Mouse (Mus musculus): ENCODE measurements around the gene Rhot2. TPM values are rescaled to one million over a fixed set of nuclear protein-coding genes. Genes with fewer than 3 reads are reported as not detected.
"Not testable (repeated sequence)": the region's sequence is repeated elsewhere in the genome, so short reads cannot be mapped to it uniquely, and the experiment has no call there.

Rhot2 gene
- polyA plus RNA-seq, 1 experiment from 2014 or later, result 17.8 TPM

DNA sequence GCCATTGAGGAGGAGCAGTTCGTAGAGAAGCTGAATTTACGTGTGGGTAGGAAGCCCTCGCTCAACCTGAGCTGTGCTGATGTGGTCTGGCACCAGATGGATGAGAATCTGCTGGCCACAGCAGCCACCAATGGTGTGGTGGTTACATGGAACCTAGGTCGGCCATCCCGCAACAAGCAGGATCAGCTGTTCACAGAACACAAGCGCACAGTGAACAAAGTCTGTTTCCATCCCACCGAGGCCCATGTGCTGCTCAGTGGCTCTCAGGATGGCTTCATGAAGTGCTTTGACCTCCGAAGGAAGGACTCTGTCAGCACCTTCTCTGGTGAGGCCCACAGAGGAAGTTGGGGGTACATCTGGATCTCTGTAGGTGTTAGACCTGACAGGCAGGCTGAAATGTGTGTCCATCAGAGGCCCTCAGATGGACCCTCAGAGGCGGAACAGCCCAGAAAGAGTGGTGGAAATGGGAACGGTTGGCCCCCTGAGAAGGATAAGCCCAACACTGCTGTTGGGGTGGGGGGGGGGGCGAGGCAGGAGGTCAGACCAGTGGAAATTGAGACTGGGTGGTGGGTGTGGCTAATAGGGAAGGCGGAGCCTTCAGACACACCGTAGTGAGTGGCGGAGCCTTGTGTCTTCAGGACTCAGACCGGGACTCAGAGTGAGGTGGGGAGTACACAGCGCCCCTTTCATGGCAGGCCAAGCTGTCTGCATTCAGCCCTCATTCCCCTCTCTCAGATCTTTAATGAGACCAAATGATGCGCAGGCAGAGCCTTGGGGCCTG, 20.1 kb downstream of the Rhot2 start:
- H3K36me3 ChIP-seq, result peaks cover 32% of the 10 kb centered on the region
- 75% methylated on average over 17 of the region's 17 CpGs for WGBS
- H3K4me1 ChIP-seq, result peaks cover 58% of the 10 kb centered on the region
- H3K9ac ChIP-seq (replicated peaks), result peak overlapping the region; percentile 81
- H3K4me3 ChIP-seq (replicated peaks), result peak overlapping the region; percentile 65
- H3K4me2 ChIP-seq, result peak overlapping the region; percentile 98
- H3K27me3 ChIP-seq (replicated peaks), result peaks cover 8% of the 10 kb centered on the region
- ATAC-seq (ENCODE audit: low FRiP score), result no peak
- no peaks in the 10 kb centered on the region for H3K9me3 ChIP-seq (replicated peaks)
- 0 out of 2 replicates have a peak overlapping the region, but pooled peaks have one; percentile 83 for H3K27ac ChIP-seq (replicated peaks)

DNA sequence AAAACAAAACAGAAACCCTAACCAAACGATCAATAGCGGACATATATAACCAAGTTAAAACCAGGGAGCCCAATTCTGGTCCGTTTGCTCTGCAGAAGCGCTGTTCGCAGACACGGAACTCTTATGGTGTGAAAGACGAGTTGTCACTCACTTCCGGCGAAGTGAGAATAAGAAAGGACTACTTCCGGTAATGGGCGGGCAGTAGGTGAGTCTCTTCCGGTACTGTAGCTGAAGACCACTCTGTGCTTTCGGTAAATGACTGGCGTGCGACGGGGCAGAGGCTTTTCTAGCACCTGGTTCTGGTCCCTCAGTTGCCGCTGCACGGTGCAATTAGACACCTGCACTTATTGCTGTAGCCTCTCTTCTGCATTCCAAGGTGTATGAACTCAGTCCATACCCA, 21.2 kb downstream of the Rhot2 start, which contains the start of gene Wdr24:
Gene Wdr24, plus strand, starts transcription at position 176 of the 400 bp plus-strand sequence.
- peak within 1 kb of the TSS; percentile 83 for H3K27ac ChIP-seq (replicated peaks)
- under 1% methylated on average over 18 of the region's 18 CpGs for WGBS
- peak; percentile 71 for ATAC-seq (ENCODE audit: low FRiP score)
- peak within 1 kb of the TSS; percentile 81 for H3K9ac ChIP-seq (replicated peaks)
- peaks cover 38% of the 10 kb centered on the region for H3K36me3 ChIP-seq
- peaks cover 53% of the 10 kb centered on the region for H3K4me1 ChIP-seq
- no peaks in the 10 kb centered on the region for H3K9me3 ChIP-seq (replicated peaks)
- H3K4me2 ChIP-seq, result peak within 1 kb of the TSS; percentile 98
- H3K27me3 ChIP-seq (replicated peaks), result peaks cover 19% of the 10 kb centered on the region
- H3K4me3 ChIP-seq (replicated peaks), result peak within 1 kb of the TSS; percentile 65

GRCm38 (mm10) chr17:25818851-25819780, 25.5 kb downstream of the Rhot2 start:
- Histone ChIP-seq H3K36me3 (peaks cover 37% of the 10 kb centered on the region), H3K4me3 (replicated peaks) (no peak overlapping the region), H3K9me3 (replicated peaks) (no peaks in the 10 kb centered on the region), H3K4me1 (peaks cover 14% of the 10 kb centered on the region), H3K27me3 (replicated peaks) (peaks cover 38% of the 10 kb centered on the region), H3K9ac (replicated peaks) (no peak overlapping the region), H3K4me2 (no peak overlapping the region), H3K27ac (replicated peaks) (no peak overlapping the region)
- no peak for ATAC-seq (ENCODE audit: low FRiP score)
- 12% methylated on average over 46 of the region's 46 CpGs for WGBS

DNA sequence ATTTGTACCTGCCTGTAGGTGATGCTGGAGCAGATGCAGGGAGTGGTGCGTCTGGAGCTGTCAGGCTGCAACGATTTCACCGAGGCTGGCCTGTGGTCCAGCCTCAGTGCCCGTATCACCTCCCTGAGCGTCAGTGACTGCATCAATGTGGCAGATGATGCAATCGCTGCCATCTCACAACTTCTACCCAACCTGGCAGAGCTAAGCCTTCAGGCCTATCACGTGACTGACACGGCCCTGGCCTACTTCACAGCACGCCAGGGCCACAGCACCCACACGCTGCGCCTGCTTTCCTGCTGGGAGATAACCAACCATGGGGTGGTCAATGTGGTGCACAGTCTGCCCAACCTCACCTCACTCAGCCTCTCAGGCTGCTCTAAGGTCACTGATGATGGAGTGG, 27.0 kb downstream of the Rhot2 start:
- Histone ChIP-seq H3K36me3 (peaks cover 37% of the 10 kb centered on the region), H3K9ac (replicated peaks) (no peak overlapping the region), H3K4me3 (replicated peaks) (no peak overlapping the region), H3K27me3 (replicated peaks) (peaks cover 38% of the 10 kb centered on the region), H3K27ac (replicated peaks) (no peak overlapping the region), H3K4me1 (peaks cover 20% of the 10 kb centered on the region), H3K4me2 (no peak overlapping the region), H3K9me3 (replicated peaks) (no peaks in the 10 kb centered on the region)
- 88% methylated on average over 11 of the region's 11 CpGs for WGBS
- no peak for ATAC-seq (ENCODE audit: low FRiP score)

DNA sequence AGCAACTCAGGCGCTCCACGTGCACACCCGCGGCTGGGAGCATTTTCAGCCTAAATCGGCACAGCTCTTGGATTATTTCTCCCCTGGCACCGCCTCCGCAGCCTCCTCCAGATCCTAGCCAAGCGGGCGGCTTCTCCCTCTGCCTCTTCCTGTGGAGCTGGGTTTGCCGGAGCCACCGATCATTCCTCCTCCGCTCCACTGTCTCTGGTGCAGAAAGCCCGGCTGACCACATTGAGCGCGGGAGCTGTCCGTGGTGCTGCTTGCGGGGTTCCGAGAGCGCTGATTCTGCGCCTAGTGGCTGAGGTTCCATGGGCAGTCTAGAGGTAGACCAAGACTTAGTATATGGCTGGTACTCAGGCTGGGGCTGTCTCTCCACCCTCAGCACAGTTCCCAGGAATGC, 31.2 kb downstream of the Rhot2 start:
- Histone ChIP-seq H3K27me3 (replicated peaks) (peaks cover 19% of the 10 kb centered on the region), H3K4me3 (replicated peaks) (peak overlapping the region; percentile 14), H3K9me3 (replicated peaks) (no peaks in the 10 kb centered on the region), H3K4me2 (peak overlapping the region; percentile 47), H3K27ac (replicated peaks) (no peak overlapping the region; the same call in 1 of the 2 replicates), H3K4me1 (peaks cover 48% of the 10 kb centered on the region), H3K9ac (replicated peaks) (peak overlapping the region; percentile 29; the same call in 1 of the 2 replicates), H3K36me3 (peaks cover 21% of the 10 kb centered on the region)
- WGBS, result 2% methylated on average over 20 of the region's 20 CpGs
- no peak for ATAC-seq (ENCODE audit: low FRiP score)

DNA sequence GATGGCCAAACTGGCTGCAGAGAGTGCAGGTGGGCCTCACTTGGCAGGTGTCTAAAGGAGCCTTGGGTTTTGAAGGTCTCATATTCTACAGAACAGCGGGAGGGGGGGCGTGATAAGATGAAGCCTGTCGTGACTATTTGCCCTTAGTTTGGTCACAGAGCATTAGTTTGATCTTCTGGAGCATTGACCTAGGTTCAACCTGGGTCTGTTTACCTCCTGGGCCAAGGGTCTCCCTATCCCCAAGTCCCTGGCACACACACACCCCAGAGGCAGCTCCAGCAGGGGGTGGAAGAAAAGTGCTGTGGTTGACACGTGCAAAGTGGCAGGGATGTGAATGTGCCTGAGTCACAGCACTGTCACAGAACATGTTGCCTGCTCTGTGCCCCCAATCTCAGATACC, 33.8 kb downstream of the Rhot2 start:
- Histone ChIP-seq H3K4me1 (peaks cover 56% of the 10 kb centered on the region), H3K9me3 (replicated peaks) (no peaks in the 10 kb centered on the region), H3K27me3 (replicated peaks) (no peaks in the 10 kb centered on the region), H3K4me3 (replicated peaks) (peak overlapping the region; percentile 96), H3K4me2 (peak overlapping the region; percentile 94), H3K36me3 (no peaks in the 10 kb centered on the region), H3K9ac (replicated peaks) (no peak overlapping the region), H3K27ac (replicated peaks) (no peak overlapping the region)
- ATAC-seq (ENCODE audit: low FRiP score), result no peak
- WGBS, result 78% methylated on average over 4 of the region's 4 CpGs

DNA sequence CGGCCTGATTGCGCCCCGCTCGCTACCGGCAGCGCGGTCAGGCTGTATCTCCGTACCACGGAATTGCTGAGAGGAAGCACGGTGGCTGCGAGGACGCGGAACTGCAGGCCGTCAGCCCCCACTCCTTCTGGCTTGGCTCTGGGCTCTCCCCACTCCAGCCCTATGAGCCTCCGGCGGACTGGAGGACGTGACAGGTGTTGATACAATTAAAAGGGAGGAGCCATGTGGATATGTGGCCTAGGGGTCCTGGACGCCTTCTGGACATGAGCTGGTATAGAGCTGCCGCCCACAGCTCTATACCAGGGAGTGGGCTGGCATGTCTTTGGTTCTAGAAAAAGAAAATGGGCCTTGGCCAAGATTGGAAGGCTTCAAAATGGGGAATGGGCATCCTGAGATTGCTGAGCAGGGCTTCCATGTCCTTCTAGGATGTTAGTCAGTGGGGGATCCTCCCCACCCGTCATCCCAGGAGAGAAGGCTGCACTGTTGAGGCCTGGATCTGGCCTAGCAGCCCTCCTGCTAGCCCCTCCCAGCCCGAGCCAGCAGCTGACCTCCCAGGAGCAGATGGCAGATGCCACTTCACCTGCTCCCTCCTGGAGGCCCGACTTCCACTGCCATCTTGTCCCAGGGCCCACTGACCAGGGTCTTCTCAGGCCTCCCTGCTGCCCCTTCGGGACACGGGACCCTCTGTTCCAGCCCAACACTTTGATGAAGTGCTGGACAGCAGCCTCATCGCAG, 34.9 kb downstream of the Rhot2 start:
- H3K4me2 ChIP-seq, result peak overlapping the region; percentile 94
- 4% methylated on average over 25 of the region's 25 CpGs for WGBS

DNA sequence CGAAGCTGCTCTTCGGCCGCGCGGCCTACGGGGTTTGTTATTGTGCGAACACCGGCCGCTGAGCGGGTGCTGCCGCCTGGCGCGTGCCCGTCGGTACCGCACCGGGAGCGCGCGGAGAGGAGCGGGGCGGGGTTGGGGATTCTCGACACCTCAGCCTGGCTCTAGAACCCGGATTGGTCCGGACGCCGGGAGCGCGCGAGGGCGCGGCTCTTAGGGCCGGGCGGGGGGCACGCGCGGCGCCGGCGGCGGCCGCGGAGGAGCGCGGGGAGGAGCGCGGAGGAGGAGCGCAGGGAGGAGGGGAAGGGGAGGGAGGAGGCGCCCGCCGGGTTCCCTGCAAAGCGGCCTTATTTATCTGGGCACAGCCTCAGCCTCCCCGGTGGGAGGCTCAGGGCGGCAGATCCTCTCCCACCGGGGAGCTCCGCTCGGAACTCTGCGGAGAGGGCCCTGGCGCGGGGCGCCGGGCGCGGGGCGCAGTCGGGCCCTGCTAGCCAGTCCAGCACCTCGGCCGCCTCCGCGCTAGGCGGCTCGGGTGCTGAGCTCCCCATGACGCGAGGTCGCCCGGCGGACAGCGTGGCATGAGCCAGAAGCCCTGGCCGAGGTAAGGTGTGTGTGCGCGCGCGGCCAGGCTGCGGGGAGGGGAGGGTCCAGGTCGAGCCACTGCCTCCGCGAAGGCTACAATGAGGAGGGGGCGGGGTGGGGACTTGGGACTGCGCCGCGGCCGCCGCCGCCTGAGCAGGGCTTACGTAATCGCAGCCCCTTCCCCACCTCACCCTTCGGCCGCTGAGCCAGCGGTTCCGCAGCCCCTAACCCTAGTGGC, 35.7 kb downstream of the Rhot2 start, which contains the start of gene Fbxl16:
Gene Fbxl16, plus strand, starts transcription at position 297 of the 817 bp plus-strand sequence.
- under 1% methylated on average over 64 of the region's 100 CpGs for WGBS
- H3K36me3 ChIP-seq, result no peaks in the 10 kb centered on the region
- peak within 1 kb of the TSS; percentile 94 for H3K4me2 ChIP-seq
- H3K27me3 ChIP-seq (replicated peaks), result no peaks in the 10 kb centered on the region
- H3K9me3 ChIP-seq (replicated peaks), result no peaks in the 10 kb centered on the region
- peaks cover 50% of the 10 kb centered on the region for H3K4me1 ChIP-seq
- peak; percentile 91 for ATAC-seq (ENCODE audit: low FRiP score)
- peak within 1 kb of the TSS; percentile 98 for H3K27ac ChIP-seq (replicated peaks)
- peak within 1 kb of the TSS; percentile 96 for H3K4me3 ChIP-seq (replicated peaks)
- H3K9ac ChIP-seq (replicated peaks), result peak within 1 kb of the TSS; percentile 97

More for the DNA sequence above, 34.9 kb downstream of the Rhot2 start:
- Histone ChIP-seq H3K9me3 (replicated peaks) (no peaks in the 10 kb centered on the region), H3K36me3 (no peaks in the 10 kb centered on the region), H3K9ac (replicated peaks) (peak overlapping the region; percentile 97), H3K27ac (replicated peaks) (peak overlapping the region; percentile 98), H3K27me3 (replicated peaks) (no peaks in the 10 kb centered on the region), H3K4me1 (peaks cover 56% of the 10 kb centered on the region), H3K4me3 (replicated peaks) (peak overlapping the region; percentile 96)
- peak; percentile 40 for ATAC-seq (ENCODE audit: low FRiP score)

GRCm38 (mm10) chr17:25808028-25808427, 36.6 kb downstream of the Rhot2 start:
- peak overlapping the region; percentile 98 for H3K27ac ChIP-seq (replicated peaks)
- peak overlapping the region; percentile 97 for H3K9ac ChIP-seq (replicated peaks)
- ATAC-seq (ENCODE audit: low FRiP score), result no peak
- no peaks in the 10 kb centered on the region for H3K36me3 ChIP-seq
- H3K27me3 ChIP-seq (replicated peaks), result no peaks in the 10 kb centered on the region
- peak overlapping the region; percentile 94 for H3K4me2 ChIP-seq
- peak overlapping the region; percentile 96 for H3K4me3 ChIP-seq (replicated peaks)
- no peaks in the 10 kb centered on the region for H3K9me3 ChIP-seq (replicated peaks)
- 26% methylated on average over 5 of the region's 5 CpGs for WGBS
- H3K4me1 ChIP-seq, result peaks cover 49% of the 10 kb centered on the region

DNA sequence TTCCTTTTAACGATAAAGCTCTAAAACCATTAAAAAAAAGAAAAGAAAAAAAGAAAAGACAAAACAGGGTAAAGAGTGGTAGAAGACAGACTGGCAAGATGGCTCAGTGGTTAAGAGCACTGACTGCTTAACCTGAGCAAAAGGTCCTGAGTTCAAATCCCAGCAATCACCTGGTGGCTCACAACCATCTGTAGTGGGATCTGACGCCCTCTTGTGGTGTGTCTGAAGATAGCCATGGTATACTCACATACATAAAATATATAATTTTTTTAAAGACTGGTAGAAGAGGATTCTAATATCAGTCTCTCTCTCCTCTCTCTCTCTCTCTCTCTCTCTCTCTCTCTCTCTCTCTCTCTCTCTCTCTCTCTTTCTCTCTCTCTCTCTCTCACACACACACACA, 37.2 kb downstream of the Rhot2 start:
- not testable (repeated sequence) for H3K4me3 ChIP-seq (replicated peaks); H3K36me3 ChIP-seq; H3K4me2 ChIP-seq; H3K27me3 ChIP-seq (replicated peaks); H3K9ac ChIP-seq (replicated peaks); H3K27ac ChIP-seq (replicated peaks); H3K9me3 ChIP-seq (replicated peaks); ATAC-seq (ENCODE audit: low FRiP score)
- H3K4me1 ChIP-seq, result peaks cover 49% of the 10 kb centered on the region
- 46% methylated on average over 2 of the region's 2 CpGs for WGBS
